Mouse (Mus musculus) embryonic facial prominence, embryonic 11.5 days (tissue): ENCODE results near the gene Smurf2. TPM values are rescaled to one million over a fixed set of nuclear protein-coding genes. Genes with fewer than 3 reads are reported as not detected.
"Not testable (repeated sequence)": the region's sequence is repeated elsewhere in the genome, so short reads cannot be mapped to it uniquely, and the experiment has no call there.

Experiments used
- ATAC-seq: fragments of 200-750 bp; cut with Nextera tagmentation; replicated peaks from 2 replicates; pipeline ENCODE4 v1.8.0; 2017; ENCODE audit warnings: low read depth; ENCODE audit not compliant: insufficient number of reproducible peaks, low FRiP score, low TSS enrichment
- DNase-seq: peaks from one replicate; pipeline ENCODE4 v3.0.0-alpha.2; 2015; ENCODE audit warnings: low spot score
- H3K27ac ChIP-seq: fragments of 300-500 bp; sonication (generic); replicated peaks from 2 replicates; pipeline ENCODE4 v1.5.1; 2014; ENCODE audit warnings: mild to moderate bottlenecking, low read depth, low read length, control low read depth
- H3K27me3 ChIP-seq: fragments of 300-500 bp; sonication (generic); 2 replicates; pipeline ENCODE4 v1.6.1; 2014; ENCODE audit warnings: mild to moderate bottlenecking, low read length, moderate library complexity, mixed read lengths; ENCODE audit not compliant: control insufficient read depth, insufficient read depth
- H3K36me3 ChIP-seq: fragments of 300-500 bp; sonication (generic); replicated peaks from 2 replicates; pipeline ENCODE4 v1.6.1; 2014; ENCODE audit warnings: low read depth, mild to moderate bottlenecking, low read length, moderate library complexity, mixed read lengths; ENCODE audit not compliant: control insufficient read depth, insufficient read depth
- H3K4me1 ChIP-seq: fragments of 300-500 bp; sonication (generic); 2 replicates; pipeline ENCODE4 v1.6.1; 2014; ENCODE audit warnings: low read length, mixed read lengths; ENCODE audit not compliant: control insufficient read depth, insufficient read depth
- H3K4me2 ChIP-seq: fragments of 300-500 bp; sonication (generic); 2 replicates; pipeline ENCODE4 v1.6.1; 2014; ENCODE audit warnings: low read depth, mild to moderate bottlenecking, control low read depth, low read length, moderate library complexity
- H3K4me3 ChIP-seq: fragments of 300-500 bp; sonication (generic); 2 replicates; pipeline ENCODE4 v1.5.1; 2014; ENCODE audit warnings: low read depth, low read length, control low read depth
- H3K9ac ChIP-seq: fragments of 300-500 bp; sonication (generic); replicated peaks from 2 replicates; pipeline ENCODE4 v1.6.1; 2014; ENCODE audit warnings: mild to moderate bottlenecking, control low read depth, low read length
- H3K9me3 ChIP-seq: fragments of 300-500 bp; sonication (generic); replicated peaks from 2 replicates; pipeline ENCODE4 v1.6.1; 2016; ENCODE audit warnings: mild to moderate bottlenecking, low read length, inconsistent platforms, mixed read lengths; ENCODE audit not compliant: control insufficient read depth
- WGBS: fragments of 180-500 bp; shearing (Covaris S2); extraction: QIAGEN DNeasy Blood & Tissue Kit; methylation state at CpG from one replicate; pipeline ENCODE4 v1.1.7; 2014; 5-methylcytosine and 5-hydroxymethylcytosine counted together
- polyA plus RNA-seq: library from polyadenylated mRNA; unstranded; fragments of >200 nt; fragmentation: Nextera tagmentation; extraction: Ambion mirVana; gene quantifications from 2 replicates; pipeline ENCODE4 v1.2.1, GENCODE M21; 2014

The Smurf2 gene
- polyA plus RNA-seq, 1 experiment from 2014 or later, result 19.8 TPM

DNA sequence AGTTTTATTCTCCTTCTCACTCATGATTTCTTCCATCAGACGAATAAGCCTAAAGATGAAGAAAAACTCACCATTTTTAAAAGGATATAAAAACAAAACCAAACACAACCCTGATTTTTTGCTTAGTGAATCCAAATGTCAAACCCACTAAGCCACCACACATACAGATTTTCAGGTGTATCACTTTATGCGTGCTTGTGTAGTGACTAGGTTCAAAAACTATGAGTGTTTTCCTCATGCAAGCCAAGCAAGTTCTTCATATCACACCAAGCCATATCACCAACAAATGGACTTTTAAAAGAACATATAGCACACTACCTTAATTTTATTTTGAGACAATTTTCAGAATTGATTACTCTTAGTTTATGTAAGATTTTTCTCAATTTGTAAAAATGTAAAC lies 136.0 kb downstream of the Smurf2 start:
- peaks cover 11% of the 10 kb centered on the region for H3K36me3 ChIP-seq
- ATAC-seq, result no peak
- WGBS, result 90% methylated on average over 2 of the region's 2 CpGs

DNA sequence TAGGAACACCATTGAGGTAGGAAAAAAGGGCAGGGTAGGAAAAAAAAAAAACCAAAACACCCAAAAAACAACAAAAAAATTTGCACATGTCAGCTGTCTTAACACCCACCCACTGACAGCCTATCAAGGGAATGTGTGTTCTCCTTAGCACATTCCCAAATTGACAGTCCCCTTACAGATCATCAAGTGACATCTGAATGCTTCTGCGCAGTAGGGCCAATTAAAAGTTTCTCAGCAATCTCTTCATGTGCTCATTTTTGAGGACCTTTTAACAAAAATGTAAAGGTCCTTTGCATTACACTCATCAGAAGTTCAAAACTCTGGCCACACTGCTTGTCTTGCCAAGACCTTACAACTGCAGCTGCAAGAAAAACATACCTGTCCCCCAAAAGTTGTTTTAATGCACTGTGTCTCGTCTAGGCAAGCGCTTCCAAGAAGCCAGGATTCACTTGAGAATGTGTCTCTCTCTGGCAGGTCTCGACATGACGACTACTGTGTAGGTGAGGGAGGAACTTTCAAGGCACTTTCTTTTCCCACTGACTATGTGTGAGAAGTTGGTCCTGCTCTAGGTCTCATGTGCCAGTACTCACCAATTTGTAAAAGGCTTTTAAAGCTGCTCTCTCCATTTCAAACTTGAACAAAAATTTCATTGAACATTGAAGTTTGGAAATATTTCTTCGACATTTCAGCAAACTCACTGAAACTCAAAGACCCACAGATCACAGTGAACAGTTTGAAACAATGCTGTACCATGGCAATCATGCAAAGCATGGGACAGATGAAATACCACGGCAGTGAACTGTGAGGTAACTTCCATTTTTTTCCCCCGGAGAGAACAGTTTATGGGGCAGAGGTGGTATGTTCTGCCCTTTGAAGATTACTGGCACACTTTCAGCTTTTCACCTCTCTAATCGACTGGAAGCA lies 137.4 kb downstream of the Smurf2 start:
- Histone ChIP-seq H3K9ac (no peak overlapping the region), H3K4me2 (no peak overlapping the region), H3K36me3 (peaks cover 11% of the 10 kb centered on the region), H3K4me3 (no peak overlapping the region), H3K27me3 (no peaks in the 10 kb centered on the region), H3K27ac (no peak overlapping the region), H3K4me1 (no peaks in the 10 kb centered on the region), H3K9me3 (no peaks in the 10 kb centered on the region)
- ATAC-seq (no peak), DNase-seq (no peak)
- WGBS, result 83% methylated on average over 9 of the region's 9 CpGs

More for the DNA sequence above, 136.0 kb downstream of the Smurf2 start:
- Histone ChIP-seq H3K9me3 (no peaks in the 10 kb centered on the region), H3K4me2 (no peak overlapping the region), H3K9ac (no peak overlapping the region), H3K4me1 (no peaks in the 10 kb centered on the region), H3K4me3 (no peak overlapping the region), H3K27ac (no peak overlapping the region), H3K27me3 (no peaks in the 10 kb centered on the region)
- DNase-seq, result no peak

DNA sequence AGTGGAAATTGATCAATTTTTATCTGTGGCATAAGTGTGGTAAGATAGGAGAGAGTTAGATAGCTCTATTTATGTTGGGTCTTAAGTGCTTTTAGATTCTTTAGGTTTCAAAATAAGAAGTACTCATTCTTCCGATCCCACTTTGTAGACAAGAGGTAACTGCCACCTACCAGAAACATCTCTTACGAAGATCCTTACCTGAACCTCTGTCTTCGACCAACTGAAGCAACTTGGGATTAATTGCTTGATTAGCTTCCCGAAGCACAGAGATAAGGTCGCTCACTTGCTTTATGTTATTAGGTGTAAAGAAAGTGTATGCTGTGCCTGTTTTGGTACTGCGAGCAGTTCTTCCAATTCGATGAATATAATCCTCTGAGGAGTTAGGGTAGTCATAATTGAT lies 138.2 kb downstream of the Smurf2 start:
- ATAC-seq, H3K4me3 ChIP-seq, DNase-seq, H3K4me2 ChIP-seq, H3K4me1 ChIP-seq, H3K9ac ChIP-seq, H3K27me3 ChIP-seq, H3K27ac ChIP-seq, H3K9me3 ChIP-seq: not testable (repeated sequence)
- WGBS, result 89% methylated on average over 7 of the region's 7 CpGs
- peaks cover 11% of the 10 kb centered on the region; the same call in 1 of the 2 replicates for H3K36me3 ChIP-seq

DNA sequence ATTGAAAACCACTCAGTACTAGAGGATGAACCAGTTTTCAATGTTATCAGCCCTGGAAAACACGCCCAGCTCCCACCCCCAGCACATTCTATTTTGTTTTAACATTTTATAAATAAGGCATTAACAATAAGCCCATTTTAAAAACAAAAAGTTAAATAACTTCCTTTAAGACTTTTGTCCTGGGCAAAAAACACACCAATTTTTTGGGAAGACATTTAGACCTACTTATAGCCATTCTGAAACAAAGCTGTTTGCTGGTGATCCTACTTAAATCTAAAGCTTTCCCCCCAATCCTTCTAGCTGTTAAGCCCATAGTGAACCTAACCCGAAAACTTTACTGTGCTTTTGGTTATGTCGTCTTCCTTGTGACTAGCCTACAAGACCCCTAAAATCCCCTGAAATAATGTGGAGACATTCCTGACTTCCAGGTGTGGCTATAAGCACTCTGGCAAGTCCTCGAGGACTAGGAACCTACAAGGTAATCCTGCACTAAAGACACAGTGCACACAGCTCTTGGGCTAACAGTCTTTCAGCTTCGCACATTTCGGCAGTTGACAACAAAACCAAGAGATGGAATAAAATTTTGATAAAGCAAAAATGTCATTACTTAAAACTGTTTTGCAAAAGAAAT lies 139.8 kb downstream of the Smurf2 start:
- Histone ChIP-seq H3K27me3 (no peaks in the 10 kb centered on the region), H3K9ac (no peak overlapping the region), H3K4me1 (no peaks in the 10 kb centered on the region), H3K4me3 (no peak overlapping the region), H3K27ac (no peak overlapping the region), H3K9me3 (no peaks in the 10 kb centered on the region), H3K4me2 (no peak overlapping the region), H3K36me3 (peaks cover 10% of the 10 kb centered on the region; the same call in 1 of the 2 replicates)
- WGBS, result 79% methylated on average over 6 of the region's 6 CpGs
- ATAC-seq, result no peak
- no peak for DNase-seq

DNA sequence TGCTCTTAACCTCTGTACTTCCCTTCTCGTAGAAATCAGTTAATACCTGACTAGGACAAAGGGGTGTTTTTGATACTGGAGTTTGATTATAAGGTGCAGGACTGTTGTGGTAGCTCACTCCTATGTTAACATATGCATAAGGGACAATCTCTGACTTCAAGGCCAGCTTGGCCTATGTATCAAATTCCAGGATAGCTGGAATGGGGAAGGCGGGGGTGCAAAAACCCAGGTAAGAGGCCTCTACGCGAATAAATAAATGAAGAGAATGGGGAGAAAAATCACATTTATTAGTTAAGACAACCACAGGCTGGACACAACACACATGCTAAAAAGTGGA lies 140.5 kb downstream of the Smurf2 start:
- Histone ChIP-seq H3K4me3 (no peak overlapping the region), H3K4me1 (no peaks in the 10 kb centered on the region), H3K4me2 (no peak overlapping the region), H3K36me3 (peaks cover 6% of the 10 kb centered on the region; the same call in 1 of the 2 replicates), H3K27ac (no peak overlapping the region), H3K9ac (no peak overlapping the region), H3K27me3 (no peaks in the 10 kb centered on the region), H3K9me3 (no peaks in the 10 kb centered on the region)
- WGBS, result 66% methylated on average over 4 of the region's 4 CpGs
- peak; percentile 19; the same call in 1 of the 2 replicates for ATAC-seq
- no peak for DNase-seq

DNA sequence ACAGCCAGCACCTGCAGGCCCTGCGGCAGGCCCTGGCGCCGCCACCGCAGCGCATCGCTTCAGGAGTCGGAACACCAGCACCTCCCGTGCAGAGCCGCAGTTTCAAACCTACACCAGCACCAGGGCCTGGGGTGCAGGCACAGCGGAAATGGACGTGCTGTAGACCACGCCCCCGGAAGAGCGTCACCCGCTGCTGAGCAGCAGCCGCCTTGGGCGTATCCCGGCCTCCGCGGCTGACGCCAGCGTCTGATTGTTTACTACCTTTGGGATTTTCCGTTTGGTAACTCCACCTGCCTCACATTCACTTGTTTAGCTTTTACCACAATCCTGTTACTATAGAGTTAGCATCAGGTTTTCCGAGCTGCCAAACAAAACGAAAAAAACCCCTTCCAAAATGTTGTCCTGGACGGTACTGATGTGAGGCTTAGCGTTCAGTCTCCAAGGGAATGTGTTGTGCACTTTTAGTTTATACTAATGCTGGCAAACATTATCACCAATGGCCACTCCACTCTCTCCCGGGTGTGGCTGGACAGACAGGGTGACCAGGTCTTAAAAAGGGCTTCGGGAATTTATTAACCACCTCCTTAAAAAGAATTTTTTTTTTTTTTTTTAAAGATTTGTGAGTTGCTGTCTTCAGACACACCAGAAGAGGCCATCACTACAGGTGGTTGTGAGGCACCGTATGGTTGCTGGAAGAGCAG lies 141.0 kb downstream of the Smurf2 start, which contains the start of gene Polg2:
Gene Polg2 (minus strand): TSS at position 150 of the 701 bp plus-strand sequence.
- Histone ChIP-seq H3K27me3 (no peaks in the 10 kb centered on the region), H3K9me3 (no peaks in the 10 kb centered on the region), H3K9ac (peak within 1 kb of the TSS; percentile 91), H3K27ac (peak within 1 kb of the TSS; percentile 91), H3K36me3 (peaks cover 6% of the 10 kb centered on the region; the same call in 1 of the 2 replicates), H3K4me2 (peak within 1 kb of the TSS; percentile 87), H3K4me1 (no peaks in the 10 kb centered on the region), H3K4me3 (peak within 1 kb of the TSS; percentile 76)
- ATAC-seq, result peak; percentile 97
- WGBS, result 2% methylated on average over 30 of the region's 30 CpGs
- peak; percentile 95 for DNase-seq

DNA sequence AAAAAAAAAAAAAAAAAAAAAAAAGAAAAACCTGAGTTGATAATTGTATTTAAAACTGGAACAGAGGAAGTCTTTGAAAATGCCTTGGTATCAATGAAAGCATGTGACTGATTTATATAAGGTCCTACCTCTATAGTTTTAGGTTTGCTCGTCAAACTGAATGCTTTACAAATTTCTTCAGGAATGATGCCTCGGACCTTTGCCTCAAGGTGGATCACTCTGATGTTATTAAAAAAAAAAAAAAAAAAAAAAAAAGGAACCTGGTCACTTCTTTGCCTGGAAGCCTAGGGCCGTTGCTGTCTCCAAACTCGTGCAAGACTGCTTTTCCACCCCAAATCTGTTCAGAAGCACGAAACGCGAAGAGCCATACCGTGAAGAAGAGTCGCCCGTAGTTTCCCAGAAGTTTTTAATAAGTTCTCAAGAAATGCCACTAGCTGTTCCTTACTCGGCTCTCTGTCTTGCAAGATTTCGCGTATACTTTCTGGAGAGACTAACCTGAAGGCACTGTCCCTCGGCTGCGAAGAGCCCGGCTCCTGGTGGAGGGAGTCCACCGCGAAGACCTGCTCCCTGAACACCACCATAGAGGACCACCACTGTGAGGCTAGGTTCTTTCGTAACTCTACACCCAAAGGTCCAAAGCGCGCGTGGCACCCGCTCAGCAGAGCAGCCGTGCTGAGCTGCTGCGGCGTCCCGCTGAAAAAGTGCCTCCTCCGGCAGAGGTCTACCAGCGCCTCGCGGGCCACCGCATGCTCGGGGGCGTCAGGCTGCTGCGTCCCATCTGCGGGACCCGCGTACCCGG lies 141.7 kb downstream of the Smurf2 start:
- Histone ChIP-seq H3K4me3 (peak overlapping the region; percentile 76), H3K4me1 (no peaks in the 10 kb centered on the region), H3K27me3 (no peaks in the 10 kb centered on the region), H3K27ac (peak overlapping the region; percentile 91), H3K9me3 (no peaks in the 10 kb centered on the region), H3K4me2 (peak overlapping the region; percentile 87), H3K36me3 (peaks cover 3% of the 10 kb centered on the region; the same call in 1 of the 2 replicates), H3K9ac (peak overlapping the region; percentile 91)
- WGBS, result 2% methylated on average over 39 of the region's 39 CpGs
- no peak for DNase-seq
- peak; percentile 82 for ATAC-seq
